Mouse (Mus musculus): ENCODE measurements around the gene Prg4. TPM values are rescaled to one million over a fixed set of nuclear protein-coding genes. Genes with fewer than 3 reads are reported as not detected.

The Prg4 gene
- polyA plus RNA-seq, 1 experiment from 2014 or later = 0.71 TPM

Other genes starting within 250 kb of the Prg4 start
- gene Pdc, start 146.7 kb downstream of the Prg4 start, polyA plus RNA-seq (2014; fragmentation: Nextera tagmentation; extraction: Ambion mirVana) = not detected in 2 replicates
- gene Tpr, start 73.3 kb downstream of the Prg4 start, polyA plus RNA-seq (2014; fragmentation: Nextera tagmentation; extraction: Ambion mirVana) = 170 and 199 TPM in 2 replicates
- 37.2 and 45.9 TPM in 2 replicates for gene Odr4, start 73.1 kb downstream of the Prg4 start, polyA plus RNA-seq (2014; fragmentation: Nextera tagmentation; extraction: Ambion mirVana)